Mouse (Mus musculus): ENCODE results near the gene Med18. TPM values are rescaled to one million over a fixed set of nuclear protein-coding genes. Genes with fewer than 3 reads are reported as not detected.
"Not testable (repeated sequence)": the region's sequence is repeated elsewhere in the genome, so short reads cannot be mapped to it uniquely, and the experiment has no call there.

Med18 gene
- polyA plus RNA-seq, 1 experiment from 2014 or later = 41.8 TPM

- H3K9me3 ChIP-seq = no peaks in the 10 kb centered on the region
Observed at GRCm38 (mm10) chr4:132428022-132428542, 35.6 kb downstream of the Med18 start.

GRCm38 (mm10) chr4:132427493-132427892 lies 36.2 kb downstream of the Med18 start:
- Histone ChIP-seq H3K27me3 (ENCODE audit: poor library complexity, severe bottlenecking) (no peaks in the 10 kb centered on the region), H3K9me3 (no peaks in the 10 kb centered on the region), H3K36me3 (replicated peaks) (no peaks in the 10 kb centered on the region), H3K4me1 (no peaks in the 10 kb centered on the region), H3K27ac (no peak overlapping the region), H3K4me3 (no peak overlapping the region)
- DNase-seq (ENCODE audit: extremely low spot score, low spot score) = no peak
- WGBS = 83% methylated on average over 4 of the region's 4 CpGs

More at GRCm38 (mm10) chr4:132428022-132428542, 35.6 kb downstream of the Med18 start:
- Histone ChIP-seq H3K4me1 (peaks cover 3% of the 10 kb centered on the region), H3K27ac (no peak overlapping the region), H3K27me3 (ENCODE audit: poor library complexity, severe bottlenecking) (no peaks in the 10 kb centered on the region), H3K36me3 (replicated peaks) (no peaks in the 10 kb centered on the region), H3K4me3 (no peak overlapping the region)
- DNase-seq (ENCODE audit: extremely low spot score, low spot score) = no peak
- 73% methylated on average over 9 of the region's 9 CpGs for WGBS

- WGBS = 63% methylated on average over 2 of the region's 2 CpGs
- DNase-seq (ENCODE audit: extremely low spot score, low spot score) = no peak
- H3K27me3 ChIP-seq (ENCODE audit: poor library complexity, severe bottlenecking) = no peaks in the 10 kb centered on the region
- peaks cover 2% of the 10 kb centered on the region for H3K4me1 ChIP-seq
- H3K36me3 ChIP-seq (replicated peaks) = no peaks in the 10 kb centered on the region
- H3K9me3 ChIP-seq = no peaks in the 10 kb centered on the region
- H3K27ac ChIP-seq = no peak overlapping the region
- H3K4me3 ChIP-seq = no peak overlapping the region
Observed at GRCm38 (mm10) chr4:132426021-132426420, 37.7 kb downstream of the Med18 start.

- H3K27ac ChIP-seq = no peak overlapping the region
- H3K9me3 ChIP-seq = no peaks in the 10 kb centered on the region
- H3K4me3 ChIP-seq = no peak overlapping the region
- no peaks in the 10 kb centered on the region for H3K27me3 ChIP-seq (ENCODE audit: poor library complexity, severe bottlenecking)
- DNase-seq (ENCODE audit: extremely low spot score, low spot score) = no peak
- no peaks in the 10 kb centered on the region for H3K36me3 ChIP-seq (replicated peaks)
- WGBS = 95% methylated on average over 5 of the region's 5 CpGs
- peaks cover 15% of the 10 kb centered on the region for H3K4me1 ChIP-seq
Observed at GRCm38 (mm10) chr4:132424765-132425164, 39.0 kb downstream of the Med18 start.

- H3K9me3 ChIP-seq = no peaks in the 10 kb centered on the region
- H3K27ac ChIP-seq = peak within 1 kb of the TSS; percentile 98
- H3K4me3 ChIP-seq = peak within 1 kb of the TSS; percentile 83
- peaks cover 12% of the 10 kb centered on the region; the same call in 1 of the 2 replicates for H3K36me3 ChIP-seq (replicated peaks)
- peaks cover 15% of the 10 kb centered on the region for H3K4me1 ChIP-seq
- peak; percentile 99 for DNase-seq (ENCODE audit: extremely low spot score, low spot score)
- H3K27me3 ChIP-seq (ENCODE audit: poor library complexity, severe bottlenecking) = no peaks in the 10 kb centered on the region
- under 1% methylated on average over 73 of the region's 73 CpGs for WGBS
Observed at GRCm38 (mm10) chr4:132421923-132422782, 41.6 kb downstream of the Med18 start, which contains the start of gene Phactr4. Gene Phactr4, minus strand, starts transcription at chr4:132422489.

GRCm38 (mm10) chr4:132421556-132421922 lies 42.2 kb downstream of the Med18 start:
- Histone ChIP-seq H3K27me3 (ENCODE audit: poor library complexity, severe bottlenecking) (no peaks in the 10 kb centered on the region), H3K36me3 (replicated peaks) (peaks cover 15% of the 10 kb centered on the region; the same call in 1 of the 2 replicates), H3K9me3 (no peaks in the 10 kb centered on the region), H3K27ac (peak overlapping the region; percentile 98), H3K4me1 (peaks cover 15% of the 10 kb centered on the region), H3K4me3 (peak overlapping the region; percentile 83)
- DNase-seq (ENCODE audit: extremely low spot score, low spot score) = no peak
- 0% methylated on average over 10 of the region's 13 CpGs for WGBS

GRCm38 (mm10) chr4:132420471-132420870 lies 43.2 kb downstream of the Med18 start:
- no peak for DNase-seq (ENCODE audit: extremely low spot score, low spot score)
- H3K4me3 ChIP-seq = peak overlapping the region; percentile 83
- 88% methylated on average over 5 of the region's 5 CpGs for WGBS

GRCm38 (mm10) chr4:132415966-132416365 lies 47.8 kb downstream of the Med18 start:
- no peaks in the 10 kb centered on the region for H3K27me3 ChIP-seq (ENCODE audit: poor library complexity, severe bottlenecking)
- H3K4me3 ChIP-seq = no peak overlapping the region
- no peak for DNase-seq (ENCODE audit: extremely low spot score, low spot score)
- peaks cover 12% of the 10 kb centered on the region for H3K4me1 ChIP-seq
- no peaks in the 10 kb centered on the region for H3K9me3 ChIP-seq
- H3K36me3 ChIP-seq (replicated peaks) = peaks cover 35% of the 10 kb centered on the region
- no peak overlapping the region for H3K27ac ChIP-seq

More at GRCm38 (mm10) chr4:132420471-132420870, 43.2 kb downstream of the Med18 start:
- Histone ChIP-seq H3K4me1 (peaks cover 15% of the 10 kb centered on the region), H3K27ac (peak overlapping the region; percentile 98; the same call in 1 of the 2 replicates), H3K9me3 (no peaks in the 10 kb centered on the region), H3K27me3 (ENCODE audit: poor library complexity, severe bottlenecking) (no peaks in the 10 kb centered on the region), H3K36me3 (replicated peaks) (peaks cover 15% of the 10 kb centered on the region; the same call in 1 of the 2 replicates)

- not testable (repeated sequence) for H3K4me1 ChIP-seq; DNase-seq (ENCODE audit: extremely low spot score, low spot score); H3K9me3 ChIP-seq; H3K27me3 ChIP-seq (ENCODE audit: poor library complexity, severe bottlenecking); H3K4me3 ChIP-seq; H3K27ac ChIP-seq
- H3K36me3 ChIP-seq (replicated peaks) = peaks cover 30% of the 10 kb centered on the region
- WGBS = 96% methylated on average over 4 of the region's 4 CpGs
Observed at GRCm38 (mm10) chr4:132413257-132413656, 50.5 kb downstream of the Med18 start.

GRCm38 (mm10) chr4:132411322-132412094 lies 52.2 kb downstream of the Med18 start:
- H3K36me3 ChIP-seq (replicated peaks) = peaks cover 28% of the 10 kb centered on the region
- H3K4me1 ChIP-seq = peaks cover 5% of the 10 kb centered on the region; the same call in 1 of the 2 replicates
- no peaks in the 10 kb centered on the region for H3K9me3 ChIP-seq
- H3K27me3 ChIP-seq (ENCODE audit: poor library complexity, severe bottlenecking) = no peaks in the 10 kb centered on the region
- WGBS = 62% methylated on average over 8 of the region's 8 CpGs
- H3K4me3 ChIP-seq = no peak overlapping the region
- DNase-seq (ENCODE audit: extremely low spot score, low spot score) = no peak
- no peak overlapping the region for H3K27ac ChIP-seq

- H3K27ac ChIP-seq = no peak overlapping the region
- no peak for DNase-seq (ENCODE audit: extremely low spot score, low spot score)
- H3K36me3 ChIP-seq (replicated peaks) = peaks cover 35% of the 10 kb centered on the region
- H3K9me3 ChIP-seq = no peaks in the 10 kb centered on the region
- peaks cover 6% of the 10 kb centered on the region; the same call in 1 of the 2 replicates for H3K4me1 ChIP-seq
- no peak overlapping the region for H3K4me3 ChIP-seq
- 90% methylated on average over 4 of the region's 4 CpGs for WGBS
- no peaks in the 10 kb centered on the region for H3K27me3 ChIP-seq (ENCODE audit: poor library complexity, severe bottlenecking)
Observed at GRCm38 (mm10) chr4:132409587-132410229, 54.0 kb downstream of the Med18 start.
